Mouse (Mus musculus) right cerebral cortex, adult 18-20 months (tissue): Measurements from ENCODE around the gene Cmah.
A peak's percentile ranks its signal among the peaks of the same experiment; 100 is the strongest.
"Not testable (repeated sequence)": the region's sequence is repeated elsewhere in the genome, so short reads cannot be mapped to it uniquely, and the experiment has no call there.

Experiments used
- DNase-seq: peaks from one replicate; pipeline ENCODE4 v3.0.0; 2022; ENCODE audit warnings: mixed read lengths

The Cmah gene

GRCm38 (mm10) chr13:24342091-24342490 lies 14.9 kb downstream of the Cmah start:
- DNase-seq = no peak

- DNase-seq = no peak
These were observed 25.8 kb downstream of the Cmah start for GRCm38 (mm10) chr13:24353004-24353403.

- no peak for DNase-seq
These were observed 27.5 kb downstream of the Cmah start for GRCm38 (mm10) chr13:24354751-24355150.

GRCm38 (mm10) chr13:24359181-24359580 lies 32.0 kb downstream of the Cmah start:
- DNase-seq = no peak

GRCm38 (mm10) chr13:24365191-24365590 lies 38.0 kb downstream of the Cmah start:
- DNase-seq = no peak

- no peak for DNase-seq
These were observed 45.8 kb downstream of the Cmah start for GRCm38 (mm10) chr13:24372893-24373599.

- not testable (repeated sequence) for DNase-seq
These were observed 47.4 kb downstream of the Cmah start for GRCm38 (mm10) chr13:24374606-24375005.

- no peak for DNase-seq
These were observed 48.4 kb downstream of the Cmah start for GRCm38 (mm10) chr13:24375320-24376203.

GRCm38 (mm10) chr13:24380713-24381112 lies 53.5 kb downstream of the Cmah start:
- no peak for DNase-seq

- no peak for DNase-seq
These were observed 56.7 kb downstream of the Cmah start for GRCm38 (mm10) chr13:24383885-24384284.

GRCm38 (mm10) chr13:24391892-24392291 lies 64.7 kb downstream of the Cmah start:
- DNase-seq = no peak

- no peak for DNase-seq
These were observed 65.5 kb downstream of the Cmah start for GRCm38 (mm10) chr13:24392655-24393054.

- no peak for DNase-seq
These were observed 65.9 kb downstream of the Cmah start for GRCm38 (mm10) chr13:24393055-24393454.

- DNase-seq = no peak
These were observed 68.6 kb downstream of the Cmah start for GRCm38 (mm10) chr13:24395815-24396214.

GRCm38 (mm10) chr13:24397181-24397580 lies 70.0 kb downstream of the Cmah start:
- DNase-seq = no peak

- DNase-seq = no peak
These were observed 71.3 kb downstream of the Cmah start for GRCm38 (mm10) chr13:24398488-24398887.

GRCm38 (mm10) chr13:24401821-24402220 lies 74.6 kb downstream of the Cmah start:
- not testable (repeated sequence) for DNase-seq

- no peak for DNase-seq
These were observed 75.8 kb downstream of the Cmah start for GRCm38 (mm10) chr13:24403054-24403453.

GRCm38 (mm10) chr13:24406847-24407246 lies 79.6 kb downstream of the Cmah start:
- DNase-seq = no peak

- DNase-seq = no peak
These were observed 87.5 kb downstream of the Cmah start for GRCm38 (mm10) chr13:24414635-24415206.

GRCm38 (mm10) chr13:24415506-24416206 lies 88.5 kb downstream of the Cmah start:
- no peak for DNase-seq

- peak; percentile 5 for DNase-seq
These were observed 89.2 kb downstream of the Cmah start for GRCm38 (mm10) chr13:24416409-24416808.

- no peak for DNase-seq
These were observed 90.8 kb downstream of the Cmah start for GRCm38 (mm10) chr13:24418024-24418423.
